Comparison of ENCODE assay signal across 22 mouse cellular contexts in the genomic region with DNA sequence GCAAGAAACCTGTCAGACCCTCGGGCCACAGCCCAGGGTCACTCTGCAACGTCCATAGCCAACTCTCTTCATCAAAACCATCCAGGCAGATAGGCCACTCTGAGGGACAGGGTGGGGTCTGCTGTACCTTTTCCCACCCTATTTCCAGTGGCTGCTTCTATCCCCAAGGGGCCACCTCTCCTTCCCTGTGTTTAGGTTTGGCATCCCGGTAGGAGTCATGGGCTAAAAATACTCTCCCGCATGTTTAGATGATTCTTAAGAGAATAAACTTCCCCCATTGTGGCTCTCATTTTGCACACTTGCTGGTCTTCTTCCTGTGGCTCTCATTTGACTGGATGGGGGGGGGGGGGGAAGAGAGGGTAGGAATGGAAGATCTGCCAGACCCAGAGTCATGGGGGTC. TPM values are rescaled to one million over a fixed set of nuclear protein-coding genes. Genes with fewer than 3 reads are reported as not detected.
DNase-seq lines count a peak whose midpoint lies in the region; ATAC-seq and TF ChIP-seq lines count a peak whose summit lies in the region.
"Had no signal": no experiment of that assay in that cellular context is flagged by ENCODE, and none has a peak within 500 bp of the region (broad histone marks: within the 10 kb centered on the region; RNA-seq: fewer than 3 reads in every experiment).

No protein-coding gene starts in this region.

- H3K9me3 ChIP-seq in forebrain, embryonic 10.5 days, result no peaks in the 10 kb centered on the region
- no peaks in the 10 kb centered on the region for H3K9me3 ChIP-seq in forebrain, embryonic 12.5 days
- no peaks in the 10 kb centered on the region for H3K9me3 ChIP-seq in hindbrain, embryonic 10.5 days
- no peaks in the 10 kb centered on the region for H3K9me3 ChIP-seq in hindbrain, embryonic 11.5 days (ENCODE audit: control insufficient read depth, low read length)
- no peaks in the 10 kb centered on the region for H3K9me3 ChIP-seq in lung, postnatal 0 days (ENCODE audit: low read length)
- H3K9me3 ChIP-seq: forebrain, embryonic 15.5 days; G1E; kidney, embryonic 15.5 days; megakaryocyte, embryonic 14.5 days; midbrain, embryonic 13.5 days; stomach, embryonic 15.5 days had no signal

- peaks cover 34% of the 10 kb centered on the region for H3K4me1 ChIP-seq in forebrain, embryonic 10.5 days
- H3K4me1 ChIP-seq in forebrain, embryonic 12.5 days, result peaks cover 22% of the 10 kb centered on the region
- H3K4me1 ChIP-seq in hindbrain, embryonic 10.5 days (replicated peaks), result peaks cover 39% of the 10 kb centered on the region
- no peaks in the 10 kb centered on the region for H3K4me1 ChIP-seq in hindbrain, embryonic 11.5 days (replicated peaks; ENCODE audit: control insufficient read depth, insufficient read depth, low read length)
- peaks cover 6% of the 10 kb centered on the region; the same call in 1 of the 2 replicates for H3K4me1 ChIP-seq in lung, postnatal 0 days (ENCODE audit: insufficient read depth, low read depth, low read length)
- H3K4me1 ChIP-seq in olfactory bulb, adult 2 months (ENCODE audit: control insufficient read depth, insufficient read depth, low read length), result peaks cover 22% of the 10 kb centered on the region

- TF ChIP-seq EP300 in lung, postnatal 0 days (IDR thresholded peaks at IDR 0.05), result peak; percentile 40; the same call in 1 of the 2 replicates

- 85% methylated on average over 4 of the region's 4 CpGs for WGBS in forebrain, embryonic 10.5 days
- WGBS in forebrain, embryonic 12.5 days, result 86% methylated on average over 4 of the region's 4 CpGs
- WGBS in hindbrain, embryonic 10.5 days, result 80% methylated on average over 4 of the region's 4 CpGs
- 78% methylated on average over 4 of the region's 4 CpGs for WGBS in hindbrain, embryonic 11.5 days
- 54% methylated on average over 4 of the region's 4 CpGs for WGBS in lung, postnatal 0 days
- 66% methylated on average over 4 of the region's 4 CpGs for WGBS in olfactory bulb, adult 2 months

- H3K4me2 ChIP-seq in forebrain, embryonic 12.5 days, result no peak overlapping the region
- no peak overlapping the region for H3K4me2 ChIP-seq in hindbrain, embryonic 11.5 days (replicated peaks; ENCODE audit: low read depth, low read length)
- no peak overlapping the region for H3K4me2 ChIP-seq in lung, postnatal 0 days (replicated peaks; ENCODE audit: low read depth, low read length)
- H3K4me2 ChIP-seq: forebrain, embryonic 15.5 days; kidney, embryonic 15.5 days; lung, embryonic 14.5 days; midbrain, embryonic 13.5 days; stomach, embryonic 15.5 days had no signal

- no peaks in the 10 kb centered on the region for H3K27me3 ChIP-seq in forebrain, embryonic 10.5 days (ENCODE audit: poor library complexity, severe bottlenecking)
- H3K27me3 ChIP-seq in forebrain, embryonic 12.5 days, result no peaks in the 10 kb centered on the region
- no peaks in the 10 kb centered on the region for H3K27me3 ChIP-seq in hindbrain, embryonic 10.5 days (ENCODE audit: insufficient read depth, poor library complexity, severe bottlenecking)
- no peaks in the 10 kb centered on the region for H3K27me3 ChIP-seq in hindbrain, embryonic 11.5 days (ENCODE audit: control insufficient read depth, insufficient read depth, low read length)
- no peaks in the 10 kb centered on the region for H3K27me3 ChIP-seq in lung, postnatal 0 days (replicated peaks; ENCODE audit: insufficient read depth, low read length)
- H3K27me3 ChIP-seq: forebrain, embryonic 15.5 days; kidney, embryonic 15.5 days; midbrain, embryonic 13.5 days; stomach, embryonic 15.5 days had no signal

- no peak overlapping the region for H3K9ac ChIP-seq in forebrain, embryonic 12.5 days
- no peak overlapping the region for H3K9ac ChIP-seq in hindbrain, embryonic 11.5 days (ENCODE audit: low read depth, low read length)
- no peak overlapping the region for H3K9ac ChIP-seq in lung, postnatal 0 days (replicated peaks; ENCODE audit: low read depth)
- H3K9ac ChIP-seq: forebrain, embryonic 15.5 days; kidney, embryonic 15.5 days; liver, embryonic 14.5 days; lung, embryonic 14.5 days; midbrain, embryonic 13.5 days; stomach, embryonic 15.5 days had no signal

- no peaks in the 10 kb centered on the region for H3K36me3 ChIP-seq in forebrain, embryonic 10.5 days (replicated peaks)
- no peaks in the 10 kb centered on the region for H3K36me3 ChIP-seq in forebrain, embryonic 12.5 days (replicated peaks)
- no peaks in the 10 kb centered on the region for H3K36me3 ChIP-seq in hindbrain, embryonic 10.5 days
- H3K36me3 ChIP-seq in hindbrain, embryonic 11.5 days (ENCODE audit: control insufficient read depth, insufficient read depth, low read length), result no peaks in the 10 kb centered on the region
- H3K36me3 ChIP-seq in lung, postnatal 0 days (ENCODE audit: insufficient read depth, low read length), result no peaks in the 10 kb centered on the region
- H3K36me3 ChIP-seq: forebrain, embryonic 15.5 days; G1E; kidney, embryonic 15.5 days; midbrain, embryonic 13.5 days; stomach, embryonic 15.5 days had no signal

- no peak for TF ChIP-seq POLR2A in olfactory bulb, adult 2 months (IDR thresholded peaks at IDR 0.05; ENCODE audit: insufficient read depth, low read depth, low read length)

- peak overlapping the region; percentile 83 for H3K27ac ChIP-seq in forebrain, embryonic 10.5 days
- no peak overlapping the region for H3K27ac ChIP-seq in forebrain, embryonic 12.5 days
- peak overlapping the region; percentile 64 for H3K27ac ChIP-seq in hindbrain, embryonic 10.5 days
- H3K27ac ChIP-seq in hindbrain, embryonic 11.5 days (ENCODE audit: low read depth, low read length), result no peak overlapping the region
- H3K27ac ChIP-seq in lung, postnatal 0 days (ENCODE audit: low read length), result peak overlapping the region; percentile 64; the same call in 1 of the 2 replicates
- H3K27ac ChIP-seq in olfactory bulb, adult 2 months (ENCODE audit: insufficient read depth, low read depth, low read length), result 0 out of 2 replicates have a peak overlapping the region, but pooled peaks have one; percentile 10
- H3K27ac ChIP-seq: forebrain, embryonic 15.5 days; liver, embryonic 14.5 days; stomach, embryonic 15.5 days had no signal

- no peak overlapping the region for H3K4me3 ChIP-seq in forebrain, embryonic 10.5 days
- H3K4me3 ChIP-seq in forebrain, embryonic 12.5 days (replicated peaks), result no peak overlapping the region
- no peak overlapping the region for H3K4me3 ChIP-seq in hindbrain, embryonic 10.5 days
- H3K4me3 ChIP-seq in hindbrain, embryonic 11.5 days (ENCODE audit: low read depth, low read length), result no peak overlapping the region
- H3K4me3 ChIP-seq in lung, postnatal 0 days (ENCODE audit: low read depth, low read length), result no peak overlapping the region
- H3K4me3 ChIP-seq in olfactory bulb, adult 2 months (ENCODE audit: insufficient read depth, low read depth, low read length), result no peak overlapping the region
- H3K4me3 ChIP-seq: forebrain, embryonic 15.5 days; kidney, embryonic 15.5 days; megakaryocyte, embryonic 14.5 days; midbrain, embryonic 13.5 days; stomach, embryonic 15.5 days had no signal

- ATAC-seq in forebrain, embryonic 12.5 days (ENCODE audit: low FRiP score), result no peak
- ATAC-seq in hindbrain, embryonic 11.5 days (ENCODE audit: low FRiP score), result no peak
- peak; percentile 53 for ATAC-seq in lung, postnatal 0 days
- ATAC-seq: forebrain, embryonic 15.5 days; hindbrain, embryonic 16.5 days; midbrain, embryonic 13.5 days; Patski had no signal

- no peak for TF ChIP-seq CTCF in lung, postnatal 0 days (IDR thresholded peaks at IDR 0.05)
- no peak for TF ChIP-seq CTCF in olfactory bulb, adult 2 months (IDR thresholded peaks at IDR 0.05; ENCODE audit: insufficient read depth, low read depth, low read length)

- DNase-seq in forebrain, embryonic 10.5 days (ENCODE audit: extremely low spot score, low spot score), result no peak
- DNase-seq in hindbrain, embryonic 10.5 days (ENCODE audit: low spot score), result no peak
- DNase-seq in hindbrain, embryonic 11.5 days (ENCODE audit: low spot score), result no peak
- DNase-seq in lung, postnatal 0 days (ENCODE audit: low spot score), result peak; percentile 24
- no peak for DNase-seq in lung, postnatal 4 days
- DNase-seq in adrenal gland, adult 8-10 months, result no peak
- DNase-seq: liver; right cerebral cortex, postnatal 25 days had no signal

RNA-seq across cellular contexts. Expression of gene Car4, which starts 10.7 kb away (rescaled TPM):
- 3.7 and 3.8 TPM in 2 replicates for polyA plus RNA-seq in forebrain, embryonic 10.5 days (2016; fragmentation: Nextera tagmentation; extraction: Ambion mirVana)
- polyA plus RNA-seq in forebrain, embryonic 12.5 days (2016; fragmentation: Nextera tagmentation; extraction: Ambion mirVana), result 1.4 and 1.6 TPM in 2 replicates
- 6.0 and 10.0 TPM in 2 replicates for polyA plus RNA-seq in hindbrain, embryonic 10.5 days (2016; fragmentation: Nextera tagmentation; extraction: Ambion mirVana)
- polyA plus RNA-seq in hindbrain, embryonic 11.5 days (2014; fragmentation: Nextera tagmentation; extraction: Ambion mirVana), result 3.0 and 3.7 TPM in 2 replicates
- 172 and 190 TPM in 2 replicates for polyA plus RNA-seq in lung, postnatal 0 days (2015; fragmentation: Nextera tagmentation; extraction: Ambion mirVana)
- polyA plus RNA-seq in olfactory bulb, adult 2 months (2012; ENCODE audit: insufficient read depth, insufficient read length, low replicate concordance, missing spikeins), result not detected in 2 replicates
- total RNA-seq in adrenal gland, adult 8-10 months (2022), result 1 to 10 TPM; 1.5 to 3.5 (median 2.3) TPM
- total RNA-seq: G1E; hematopoietic stem cell, adult 5-6 weeks; monocyte, adult 5-6 weeks had no signal
- polyA plus RNA-seq: G1E, Patski had no signal

RNA-seq across cellular contexts. Expression of gene Znhit3, which starts 52.1 kb away (rescaled TPM):
- 97.6 and 99.8 TPM in 2 replicates for polyA plus RNA-seq in forebrain, embryonic 10.5 days (2016; fragmentation: Nextera tagmentation; extraction: Ambion mirVana)
- 65.9 and 67.6 TPM in 2 replicates for polyA plus RNA-seq in forebrain, embryonic 12.5 days (2016; fragmentation: Nextera tagmentation; extraction: Ambion mirVana)
- polyA plus RNA-seq in hindbrain, embryonic 10.5 days (2016; fragmentation: Nextera tagmentation; extraction: Ambion mirVana), result 87.0 and 93.5 TPM in 2 replicates
- polyA plus RNA-seq in hindbrain, embryonic 11.5 days (2014; fragmentation: Nextera tagmentation; extraction: Ambion mirVana), result 68.5 and 71.5 TPM in 2 replicates
- 24.1 and 27.5 TPM in 2 replicates for polyA plus RNA-seq in lung, postnatal 0 days (2015; fragmentation: Nextera tagmentation; extraction: Ambion mirVana)
- polyA plus RNA-seq in olfactory bulb, adult 2 months (2012; ENCODE audit: insufficient read depth, insufficient read length, low replicate concordance, missing spikeins), result not detected in 2 replicates
- total RNA-seq in adrenal gland, adult 8-10 months (2022), result 10 to 100 TPM in 3 of 4 experiments, 1 to 10 TPM in 1; 9.0 to 17.7 (median 15.3) TPM

Comparison
In these comparisons a context has a peak if more than half of its experiments do, and no peak if none do; other contexts are left out.
1. H3K27ac ChIP-seq: peak in forebrain, embryonic 10.5 days (single experiment), hindbrain, embryonic 10.5 days (single experiment), lung, postnatal 0 days (single experiment) and olfactory bulb, adult 2 months (single experiment); none in forebrain, embryonic 12.5 days (single experiment) and hindbrain, embryonic 11.5 days (single experiment).
2. RNA of gene Car4, which starts 10.7 kb away (polyA plus RNA-seq): 172 to 190 TPM in lung, postnatal 0 days; 6.0 to 10.0 TPM in hindbrain, embryonic 10.5 days, 3.7 to 3.8 TPM in forebrain, embryonic 10.5 days, 3.0 to 3.7 TPM in hindbrain, embryonic 11.5 days, 1.4 to 1.6 TPM in forebrain, embryonic 12.5 days and not detected in olfactory bulb, adult 2 months; every median in the first group is over 10 times any median in the second.
3. RNA of gene Znhit3, which starts 52.1 kb away (polyA plus RNA-seq): 97.6 to 99.8 TPM in forebrain, embryonic 10.5 days, 87.0 to 93.5 TPM in hindbrain, embryonic 10.5 days, 68.5 to 71.5 TPM in hindbrain, embryonic 11.5 days, 65.9 to 67.6 TPM in forebrain, embryonic 12.5 days and 24.1 to 27.5 TPM in lung, postnatal 0 days; not detected in olfactory bulb, adult 2 months; every median in the first group is over 10 times any median in the second.